Mouse (Mus musculus): ENCODE measurements around the gene Sox2. TPM values are rescaled to one million over a fixed set of nuclear protein-coding genes. Genes with fewer than 3 reads are reported as not detected.

The Sox2 gene
- under 1 TPM in 1 of 2 experiments, not detected in 1; 0.39 TPM for total RNA-seq (2021)
- long read RNA-seq, experiment 1 = 0 reads
- long read RNA-seq, experiment 2 = 0 reads

GRCm38 (mm10) chr3:34649726-34650620, at the start of gene Sox2:
TSS of gene Sox2 (plus strand) at chr3:34650405.
- peak; percentile 52 for DNase-seq
- intact Hi-C loops (cut with DNase I; ENCODE audit: low total_unique reads) = loop anchor here (2.0 kb wide), 1 partner anchor 453 kb away; no protein-coding TSS in a partner anchor

- intact Hi-C loops (cut with DNase I; ENCODE audit: low total_unique reads) = no loop called here
- DNase-seq = no peak
Observed at GRCm38 (mm10) chr3:34601116-34601515, 49.1 kb upstream of the Sox2 start.

GRCm38 (mm10) chr3:34614107-34614506, 36.1 kb upstream of the Sox2 start:
- DNase-seq = no peak
- intact Hi-C loops (cut with DNase I; ENCODE audit: low total_unique reads) = no loop called here

GRCm38 (mm10) chr3:34615526-34615925, 34.7 kb upstream of the Sox2 start:
- no peak for DNase-seq
- intact Hi-C loops (cut with DNase I; ENCODE audit: low total_unique reads) = no loop called here

- no peak for DNase-seq
- intact Hi-C loops (cut with DNase I; ENCODE audit: low total_unique reads) = no loop called here
Observed at GRCm38 (mm10) chr3:34618934-34619333, 31.3 kb upstream of the Sox2 start.

- DNase-seq = no peak
- intact Hi-C loops (cut with DNase I; ENCODE audit: low total_unique reads) = no loop called here
Observed at GRCm38 (mm10) chr3:34620121-34620520, 30.1 kb upstream of the Sox2 start.

- intact Hi-C loops (cut with DNase I; ENCODE audit: low total_unique reads) = no loop called here
- no peak for DNase-seq
Observed at GRCm38 (mm10) chr3:34624721-34625270, 25.4 kb upstream of the Sox2 start.

GRCm38 (mm10) chr3:34626521-34626920, 23.7 kb upstream of the Sox2 start:
- no peak for DNase-seq
- intact Hi-C loops (cut with DNase I; ENCODE audit: low total_unique reads) = no loop called here

GRCm38 (mm10) chr3:34630031-34630430, 20.2 kb upstream of the Sox2 start:
- DNase-seq = no peak
- intact Hi-C loops (cut with DNase I; ENCODE audit: low total_unique reads) = loop anchor here (10.0 kb wide), 1 partner anchor 675 kb away; no protein-coding TSS in a partner anchor

- no peak for DNase-seq
- intact Hi-C loops (cut with DNase I; ENCODE audit: low total_unique reads) = loop anchor here (10.0 kb wide), 1 partner anchor 676 kb away; no protein-coding TSS in a partner anchor
Observed at GRCm38 (mm10) chr3:34630736-34631135, 19.5 kb upstream of the Sox2 start.

- no peak for DNase-seq
- intact Hi-C loops (cut with DNase I; ENCODE audit: low total_unique reads) = loop anchor here (10.0 kb wide), 1 partner anchor 682 kb away; no protein-coding TSS in a partner anchor
Observed at GRCm38 (mm10) chr3:34636958-34637357, 13.2 kb upstream of the Sox2 start.

GRCm38 (mm10) chr3:34637481-34637880, 12.7 kb upstream of the Sox2 start:
- no peak for DNase-seq
- intact Hi-C loops (cut with DNase I; ENCODE audit: low total_unique reads) = loop anchor here (10.0 kb wide), 1 partner anchor 683 kb away; no protein-coding TSS in a partner anchor

GRCm38 (mm10) chr3:34637926-34638325, 12.3 kb upstream of the Sox2 start:
- DNase-seq = no peak
- intact Hi-C loops (cut with DNase I; ENCODE audit: low total_unique reads) = loop anchor here (10.0 kb wide), 1 partner anchor 683 kb away; no protein-coding TSS in a partner anchor

- no peak for DNase-seq
- intact Hi-C loops (cut with DNase I; ENCODE audit: low total_unique reads) = loop anchor here (10.0 kb wide), 1 partner anchor 684 kb away; no protein-coding TSS in a partner anchor
Observed at GRCm38 (mm10) chr3:34638344-34638743, 11.9 kb upstream of the Sox2 start.

- no peak for DNase-seq
- intact Hi-C loops (cut with DNase I; ENCODE audit: low total_unique reads) = loop anchor here (10.0 kb wide), 1 partner anchor 684 kb away; no protein-coding TSS in a partner anchor
Observed at GRCm38 (mm10) chr3:34639031-34639872, 11.0 kb upstream of the Sox2 start.

- intact Hi-C loops (cut with DNase I; ENCODE audit: low total_unique reads) = loop anchor here (10.0 kb wide), 1 partner anchor 685 kb away; no protein-coding TSS in a partner anchor
- DNase-seq = no peak
Observed at GRCm38 (mm10) chr3:34639873-34640270, 10.3 kb upstream of the Sox2 start.

GRCm38 (mm10) chr3:34640276-34640675, 9.9 kb upstream of the Sox2 start:
- DNase-seq = no peak
- intact Hi-C loops (cut with DNase I; ENCODE audit: low total_unique reads) = no loop called here

- DNase-seq = no peak
- intact Hi-C loops (cut with DNase I; ENCODE audit: low total_unique reads) = no loop called here
Observed at GRCm38 (mm10) chr3:34640690-34641600, 9.3 kb upstream of the Sox2 start.

Measured in gastrocnemius, postnatal 14 days (tissue).